Mouse (Mus musculus): ENCODE data around the gene Zbtb5. TPM values are rescaled to one million over a fixed set of nuclear protein-coding genes. Genes with fewer than 3 reads are reported as not detected.
A peak's percentile ranks its signal among the peaks of the same experiment; 100 is the strongest.
"Not testable (repeated sequence)": the region's sequence is repeated elsewhere in the genome, so short reads cannot be mapped to it uniquely, and the experiment has no call there.

The Zbtb5 gene
- total RNA-seq, 2 experiments from 2014 or later: 4.0 to 6.0 TPM

- intact Hi-C loops (cut with DNase I; ENCODE audit: low total_unique reads): no loop called here
- DNase-seq: no peak
Measured at GRCm38 (mm10) chr4:45013537-45013936, 1.3 kb upstream of the Zbtb5 start.

DNA sequence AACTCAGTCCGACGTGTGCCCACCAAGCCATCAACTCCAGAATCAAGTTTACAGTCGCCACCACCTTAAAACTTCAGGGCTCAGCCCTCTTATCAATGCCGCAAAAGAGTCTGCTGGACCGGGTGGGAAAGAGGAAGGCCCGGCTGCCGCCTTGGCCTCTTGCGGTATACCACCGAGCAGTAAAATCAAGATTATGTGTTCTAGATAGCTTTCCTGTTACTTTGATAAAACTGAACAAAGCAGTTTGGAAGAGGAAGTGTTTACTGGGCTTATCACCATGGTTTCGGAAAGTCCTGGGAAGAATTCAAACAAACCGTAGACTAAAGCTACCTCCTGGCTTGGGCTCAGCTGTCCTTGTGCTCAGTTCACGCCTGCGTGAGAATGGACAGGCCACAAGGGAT lies 819 bp upstream of the Zbtb5 start:
- no peak for DNase-seq
- intact Hi-C loops (cut with DNase I; ENCODE audit: low total_unique reads): no loop called here

DNA sequence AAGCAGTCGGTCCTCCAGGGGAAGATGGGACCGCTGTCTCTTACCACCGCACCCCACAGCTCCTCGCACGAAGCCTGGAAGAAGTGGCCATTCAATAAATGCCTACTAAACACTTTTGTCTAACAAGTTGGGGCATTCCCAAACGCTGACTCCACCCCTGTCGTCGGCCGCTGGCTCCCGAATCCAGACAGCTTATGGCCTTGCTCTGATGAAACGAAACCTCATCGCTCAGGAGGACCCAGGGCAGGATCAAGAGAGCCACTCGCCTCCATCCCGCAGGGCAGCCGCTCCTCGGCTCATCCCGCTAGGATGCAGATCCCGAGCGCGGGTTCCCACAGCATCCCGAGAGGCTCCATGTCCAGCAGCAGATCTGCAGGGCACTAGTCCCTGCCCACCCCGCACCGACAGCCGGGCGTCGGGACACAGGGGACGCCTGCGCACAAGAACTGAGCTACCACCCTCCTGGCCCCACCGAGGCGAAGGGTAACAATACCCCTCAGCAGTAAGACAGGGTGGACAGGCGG lies 569 bp downstream of the Zbtb5 start:
- DNase-seq: peak; percentile 71

GRCm38 (mm10) chr4:45010806-45011415 lies 1.3 kb downstream of the Zbtb5 start:
- DNase-seq: no peak
- intact Hi-C loops (cut with DNase I; ENCODE audit: low total_unique reads): no loop called here

More for the DNA sequence above, 569 bp downstream of the Zbtb5 start:
- intact Hi-C loops (cut with DNase I; ENCODE audit: low total_unique reads): no loop called here

- intact Hi-C loops (cut with DNase I; ENCODE audit: low total_unique reads): no loop called here
- DNase-seq: no peak
Measured at GRCm38 (mm10) chr4:45005452-45005851, 6.8 kb downstream of the Zbtb5 start.

- no peak for DNase-seq
- intact Hi-C loops (cut with DNase I; ENCODE audit: low total_unique reads): no loop called here
Measured at GRCm38 (mm10) chr4:45000001-45000400, 12.2 kb downstream of the Zbtb5 start.

- intact Hi-C loops (cut with DNase I; ENCODE audit: low total_unique reads): no loop called here
- DNase-seq: no peak
Measured at GRCm38 (mm10) chr4:44998071-44998470, 14.1 kb downstream of the Zbtb5 start.

DNA sequence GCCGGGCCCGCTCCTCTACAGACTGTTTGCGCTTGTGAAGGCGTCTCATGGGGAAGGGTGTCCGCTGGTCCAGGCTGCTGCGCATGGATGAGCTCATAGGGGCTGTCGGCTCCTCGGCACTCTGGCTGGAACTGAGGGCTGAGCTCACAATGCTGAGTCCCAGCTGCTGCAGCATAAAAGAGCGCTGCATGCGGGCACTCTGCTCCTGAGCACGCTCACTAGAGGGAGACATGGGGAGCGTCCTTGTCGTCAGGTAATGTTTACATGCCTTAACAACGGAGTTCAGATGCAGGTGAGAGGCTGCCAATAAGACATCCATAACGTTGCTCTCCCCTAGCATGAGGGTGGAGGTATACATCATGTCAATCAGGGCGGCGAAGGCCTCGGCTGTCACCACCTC lies 17.4 kb downstream of the Zbtb5 start:
- no peak for DNase-seq
- intact Hi-C loops (cut with DNase I; ENCODE audit: low total_unique reads): no loop called here

DNA sequence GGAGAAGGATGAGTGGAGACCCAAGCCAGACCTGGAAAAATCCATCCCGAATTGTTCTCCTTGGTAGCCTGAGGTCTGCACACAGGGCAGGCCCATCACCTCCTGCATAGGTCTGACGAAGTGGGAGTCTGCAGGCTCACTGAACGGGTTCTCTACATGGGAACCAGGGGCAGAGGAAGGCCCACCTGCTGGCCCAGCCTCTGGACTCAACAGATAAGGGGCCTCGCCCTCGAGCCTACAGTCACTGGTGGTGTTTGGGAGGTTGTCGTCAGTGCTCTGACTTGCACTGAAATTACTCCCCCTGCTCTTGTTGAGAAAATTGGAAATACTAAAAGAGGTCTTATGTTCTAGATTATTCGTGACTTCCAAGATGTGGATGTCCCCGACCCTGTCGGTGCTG lies 18.4 kb downstream of the Zbtb5 start:
- no peak for DNase-seq
- intact Hi-C loops (cut with DNase I; ENCODE audit: low total_unique reads): no loop called here

- DNase-seq; intact Hi-C loops (cut with DNase I; ENCODE audit: low total_unique reads): not testable (repeated sequence)
Measured at GRCm38 (mm10) chr4:44993179-44993578, 19.0 kb downstream of the Zbtb5 start.

DNA sequence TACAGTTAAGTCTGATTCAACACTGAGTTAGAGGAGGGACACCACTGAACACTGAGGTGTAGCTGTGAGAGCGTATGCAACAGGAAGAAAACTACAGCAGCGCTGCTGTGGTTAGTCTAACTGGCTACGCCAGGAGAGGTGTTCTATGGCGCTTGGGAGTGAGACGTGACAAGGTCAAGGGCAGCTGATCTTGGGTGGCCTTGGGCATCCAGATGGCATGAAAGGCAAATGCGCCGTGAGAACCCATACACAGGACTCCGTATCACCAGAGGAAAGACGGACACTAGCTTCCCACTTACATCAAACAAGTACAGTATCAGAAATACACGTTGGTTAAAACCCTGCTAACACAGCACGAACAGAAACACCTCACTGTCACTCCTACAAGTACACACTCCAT lies 19.9 kb downstream of the Zbtb5 start:
- DNase-seq; intact Hi-C loops (cut with DNase I; ENCODE audit: low total_unique reads): not testable (repeated sequence)

GRCm38 (mm10) chr4:44990560-44990959 lies 21.7 kb downstream of the Zbtb5 start:
- DNase-seq: no peak
- intact Hi-C loops (cut with DNase I; ENCODE audit: low total_unique reads): no loop called here

DNA sequence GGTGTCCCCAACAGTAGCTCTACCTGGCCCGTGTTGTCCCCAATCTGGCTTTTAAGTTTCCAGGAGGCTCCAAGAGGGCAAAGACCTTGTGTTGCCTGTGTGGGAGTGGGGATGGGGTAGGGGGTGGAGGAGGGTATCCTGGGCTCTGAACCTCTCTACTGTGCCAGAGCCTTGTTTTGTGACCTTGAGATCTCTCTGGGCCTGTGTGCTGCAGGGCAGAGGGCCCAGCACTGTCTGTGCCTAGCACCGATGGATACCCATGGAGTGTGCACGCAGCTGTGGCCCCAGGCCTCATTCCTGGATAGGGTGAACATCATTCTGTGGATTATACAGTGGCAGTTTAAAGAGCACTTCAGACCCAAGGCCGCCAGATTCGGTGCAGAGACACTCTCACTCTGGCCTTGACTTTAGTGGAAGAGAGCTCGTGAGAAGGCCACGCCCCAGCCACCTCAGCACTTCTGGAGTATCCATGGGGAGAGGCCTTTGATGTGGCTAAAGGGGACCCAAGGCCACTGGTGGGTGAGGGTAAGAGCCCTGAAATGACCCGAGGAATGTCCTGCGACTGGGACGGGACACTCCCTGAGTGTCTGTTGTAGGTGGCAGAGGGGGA lies 29.0 kb downstream of the Zbtb5 start:
- intact Hi-C loops (cut with DNase I; ENCODE audit: low total_unique reads): no loop called here
- DNase-seq: no peak

- intact Hi-C loops (cut with DNase I; ENCODE audit: low total_unique reads): no loop called here
- DNase-seq: no peak
Measured at GRCm38 (mm10) chr4:44982440-44983130, 29.6 kb downstream of the Zbtb5 start.

DNA sequence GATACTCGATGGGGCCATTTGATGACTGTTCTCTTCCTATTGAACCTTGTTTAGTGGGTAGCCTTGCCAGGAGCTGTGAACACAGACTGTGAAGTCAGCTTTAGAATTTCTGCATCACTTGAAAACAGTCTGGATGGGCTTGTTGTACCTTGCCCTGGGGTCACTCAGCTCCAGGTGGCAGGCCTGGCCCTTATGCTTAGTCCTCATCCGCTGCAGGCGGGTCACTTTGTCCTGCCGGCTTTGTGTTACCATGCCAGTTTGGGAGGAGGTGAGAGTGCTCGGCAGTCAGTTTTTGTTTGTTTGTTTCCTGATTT lies 30.3 kb downstream of the Zbtb5 start:
- no peak for DNase-seq
- intact Hi-C loops (cut with DNase I; ENCODE audit: low total_unique reads): no loop called here

- intact Hi-C loops (cut with DNase I; ENCODE audit: low total_unique reads): no loop called here
- DNase-seq: peak; percentile 79
Measured at GRCm38 (mm10) chr4:44981280-44981973, 30.8 kb downstream of the Zbtb5 start, which contains the start of gene Grhpr. Gene Grhpr, plus strand, starts transcription at chr4:44981395.

DNA sequence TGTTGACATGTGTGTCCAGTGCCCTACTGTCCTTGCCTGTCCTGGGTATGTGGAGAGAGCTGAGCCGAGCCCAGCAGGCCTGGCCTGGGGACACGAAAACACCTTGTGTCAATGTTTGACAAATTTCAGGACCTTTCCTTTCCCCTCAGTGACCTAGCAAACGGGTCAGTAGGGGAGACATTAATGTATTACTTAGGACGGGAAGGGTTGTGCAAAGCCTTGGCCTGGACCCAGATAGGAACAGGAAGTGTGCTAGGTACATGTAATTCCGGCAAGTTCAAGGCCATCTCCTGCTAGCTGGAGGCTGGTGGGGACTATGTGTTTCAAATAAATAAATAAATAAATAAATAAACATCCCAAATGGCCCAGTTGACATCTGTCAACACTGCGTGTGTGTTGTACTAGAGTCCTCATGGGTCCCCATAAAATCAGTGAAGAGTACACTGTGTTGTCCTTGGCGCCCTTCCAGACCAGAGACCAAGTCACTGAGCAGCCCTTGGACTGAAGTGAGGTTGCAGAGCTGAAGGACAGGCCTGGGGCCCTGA lies 32.3 kb downstream of the Zbtb5 start:
- intact Hi-C loops (cut with DNase I; ENCODE audit: low total_unique reads): no loop called here
- DNase-seq: no peak

DNA sequence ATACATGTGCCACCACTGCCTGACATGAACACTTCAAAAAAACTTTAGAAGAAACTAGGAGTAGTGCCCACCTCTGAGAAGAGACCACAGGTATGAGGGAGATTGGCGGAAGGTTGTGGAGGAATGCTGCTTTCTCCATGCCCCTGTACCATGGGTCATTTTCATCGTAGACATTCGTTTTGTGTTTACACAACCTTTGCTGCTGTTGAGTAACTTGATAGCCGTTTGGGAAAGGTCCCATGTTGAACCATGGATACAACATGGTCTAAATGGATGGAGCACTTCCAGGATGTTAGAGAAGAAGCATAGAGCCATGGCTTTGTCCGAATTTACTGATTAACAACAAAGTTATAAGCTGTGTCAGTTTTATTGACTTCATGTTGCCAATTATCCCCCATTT lies 34.0 kb downstream of the Zbtb5 start:
- DNase-seq: no peak
- intact Hi-C loops (cut with DNase I; ENCODE audit: low total_unique reads): no loop called here

DNA sequence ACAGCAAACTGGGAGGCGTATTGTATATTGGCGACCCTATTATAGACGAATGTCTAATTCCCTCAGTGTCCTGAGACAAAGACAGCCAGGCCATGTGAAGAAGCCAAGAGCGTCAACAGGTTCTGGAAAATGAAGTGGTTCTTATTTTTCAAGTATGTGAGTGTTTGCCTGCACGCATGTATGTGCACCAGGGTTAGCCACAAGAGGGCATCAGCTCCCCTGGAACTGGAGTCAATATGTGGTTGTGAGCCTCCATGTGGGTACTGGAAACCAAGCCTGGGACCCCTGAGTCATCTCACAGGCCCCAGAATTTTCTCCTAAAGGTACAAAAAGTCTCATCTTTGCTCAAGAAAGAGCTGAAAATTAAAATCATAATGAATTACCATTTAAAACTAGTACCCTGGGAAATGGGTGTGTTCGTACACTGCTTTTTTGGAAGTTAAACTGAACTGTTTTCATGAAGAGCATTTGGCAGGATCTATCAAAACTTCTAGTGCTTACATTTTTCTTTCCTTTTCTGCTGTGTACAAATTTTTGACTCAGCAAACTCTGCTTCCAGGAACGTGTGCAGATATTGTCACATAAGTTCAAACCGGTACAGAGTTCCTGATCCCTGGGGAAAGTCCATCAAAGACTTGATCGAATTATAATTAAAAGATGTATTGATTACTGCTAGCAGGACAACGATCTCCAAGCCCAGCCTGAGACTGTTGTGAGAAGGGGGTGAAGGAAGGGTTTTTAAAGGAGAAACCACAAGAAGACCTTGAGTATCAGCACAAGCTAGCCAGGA lies 35.1 kb downstream of the Zbtb5 start:
- no peak for DNase-seq
- intact Hi-C loops (cut with DNase I; ENCODE audit: low total_unique reads): no loop called here
